Mouse (Mus musculus) embryo, embryonic 11 days (tissue): ENCODE measurements around the gene Cacng5.

Source experiments
- DNase-seq: peaks from one replicate; pipeline ENCODE4 v3.0.0-alpha.2; 2015

Cacng5 gene

GRCm38 (mm10) chr11:107914634-107915226 is at the start of gene Cacng5:
Cacng5 (minus strand) TSS chr11:107915055.
- DNase-seq: peak; percentile 81

GRCm38 (mm10) chr11:107957566-107958350 is 42.9 kb upstream of the Cacng5 start:
- DNase-seq: no peak

GRCm38 (mm10) chr11:107955191-107956062 is 40.6 kb upstream of the Cacng5 start:
- DNase-seq: no peak

GRCm38 (mm10) chr11:107951431-107951830 is 36.6 kb upstream of the Cacng5 start:
- DNase-seq: no peak

- DNase-seq: no peak
Measured at GRCm38 (mm10) chr11:107950658-107951057, 35.8 kb upstream of the Cacng5 start.

DNA sequence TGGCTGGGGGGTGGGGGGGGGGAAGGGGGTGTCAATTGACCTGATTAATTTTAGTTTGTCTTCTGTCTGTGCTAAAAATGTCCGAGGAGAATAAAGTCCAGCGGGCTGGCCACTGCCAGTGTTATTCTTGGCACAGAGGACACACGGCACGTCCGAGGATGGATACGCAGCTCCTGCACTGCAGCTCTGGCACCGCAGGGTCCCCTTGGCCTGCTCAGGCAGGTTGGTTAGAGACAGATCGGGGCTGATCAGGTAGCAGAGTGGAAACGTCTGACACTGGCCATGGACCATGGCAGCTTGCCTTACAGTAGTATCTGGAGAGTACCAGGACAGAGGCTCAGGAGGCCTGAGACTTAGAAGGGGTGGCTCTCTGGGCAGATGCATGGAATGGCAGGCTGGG is 35.4 kb upstream of the Cacng5 start:
- no peak for DNase-seq

- no peak for DNase-seq
Measured at GRCm38 (mm10) chr11:107947951-107948350, 33.1 kb upstream of the Cacng5 start.

DNA sequence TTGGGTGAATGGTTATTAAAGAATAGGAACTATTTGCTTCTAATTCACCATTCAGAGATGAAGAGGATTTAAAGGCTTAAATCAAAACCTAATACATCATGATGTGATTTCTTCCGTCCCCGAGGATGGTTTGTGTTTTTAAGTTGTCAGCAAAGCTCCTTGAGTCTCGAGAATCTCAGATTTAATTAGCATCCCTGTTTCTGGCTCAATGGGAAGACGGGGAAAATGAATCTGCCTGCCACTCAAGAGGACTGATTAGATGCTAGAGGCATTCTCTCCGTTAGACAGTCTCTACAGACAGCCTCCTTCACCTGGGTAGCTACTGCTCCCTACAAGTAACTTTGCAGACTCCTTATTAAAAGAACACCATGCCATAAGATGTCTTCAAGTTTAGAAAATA is 32.0 kb upstream of the Cacng5 start:
- no peak for DNase-seq

- no peak for DNase-seq
Measured at GRCm38 (mm10) chr11:107936929-107937328, 22.1 kb upstream of the Cacng5 start.

DNA sequence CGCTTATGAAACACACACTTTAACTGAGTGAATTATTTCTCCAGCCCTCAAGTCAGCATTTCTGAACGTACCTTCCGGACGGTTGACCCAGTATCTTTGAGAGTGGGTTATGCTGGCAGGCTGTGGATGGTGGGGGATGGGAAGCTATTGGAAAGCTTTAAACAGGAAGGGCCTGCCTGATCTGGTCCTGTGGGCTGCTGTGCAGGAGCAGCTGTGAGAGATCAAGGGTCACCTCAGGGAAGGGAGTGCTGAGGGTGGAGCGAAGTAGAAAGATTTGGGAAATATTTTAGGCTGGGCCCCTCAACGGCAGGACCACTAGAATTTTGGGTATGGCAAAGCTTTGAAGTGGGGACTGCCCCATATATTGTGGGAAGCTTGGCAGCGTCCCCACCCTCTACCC is 16.9 kb upstream of the Cacng5 start:
- DNase-seq: peak; percentile 10

DNA sequence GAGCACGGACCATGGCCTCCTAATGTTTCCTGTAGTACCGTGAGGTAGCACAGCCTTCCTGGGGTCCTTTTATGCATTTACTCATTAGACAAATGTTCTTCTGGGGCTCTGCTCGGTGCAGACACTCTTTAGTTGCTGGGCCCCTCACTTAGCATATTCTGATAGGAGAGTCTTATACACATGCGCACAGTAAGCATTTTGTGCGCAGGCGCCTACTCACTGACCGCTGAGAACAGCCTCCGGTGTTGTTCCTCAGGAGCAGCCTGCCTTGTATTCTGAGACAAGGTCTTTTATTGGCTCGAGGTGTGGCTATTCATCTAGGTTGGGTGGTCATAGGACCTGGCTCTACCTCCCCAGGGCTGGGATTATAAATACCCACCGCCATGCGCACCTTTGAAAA is 16.4 kb upstream of the Cacng5 start:
- no peak for DNase-seq

DNA sequence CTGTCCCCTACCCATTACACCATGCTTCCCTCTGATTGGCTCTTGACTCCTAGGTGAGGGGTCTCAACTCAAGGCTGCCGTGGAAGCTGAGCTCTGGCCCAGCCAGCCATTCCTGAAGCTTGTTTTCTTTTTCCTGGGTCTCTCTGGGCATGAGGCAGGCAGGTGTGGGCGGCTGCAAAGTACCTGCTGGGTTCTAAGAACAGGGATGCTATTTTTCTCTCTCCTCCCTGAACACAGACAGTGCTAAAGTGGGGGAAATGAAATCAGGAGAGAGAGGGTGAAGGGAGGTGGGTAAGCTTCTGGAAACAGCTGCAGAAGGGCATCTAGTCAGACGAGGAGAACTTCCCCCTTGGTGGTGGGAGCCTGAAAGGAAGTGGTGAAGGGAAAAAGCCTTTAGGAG is 14.9 kb upstream of the Cacng5 start:
- no peak for DNase-seq

DNA sequence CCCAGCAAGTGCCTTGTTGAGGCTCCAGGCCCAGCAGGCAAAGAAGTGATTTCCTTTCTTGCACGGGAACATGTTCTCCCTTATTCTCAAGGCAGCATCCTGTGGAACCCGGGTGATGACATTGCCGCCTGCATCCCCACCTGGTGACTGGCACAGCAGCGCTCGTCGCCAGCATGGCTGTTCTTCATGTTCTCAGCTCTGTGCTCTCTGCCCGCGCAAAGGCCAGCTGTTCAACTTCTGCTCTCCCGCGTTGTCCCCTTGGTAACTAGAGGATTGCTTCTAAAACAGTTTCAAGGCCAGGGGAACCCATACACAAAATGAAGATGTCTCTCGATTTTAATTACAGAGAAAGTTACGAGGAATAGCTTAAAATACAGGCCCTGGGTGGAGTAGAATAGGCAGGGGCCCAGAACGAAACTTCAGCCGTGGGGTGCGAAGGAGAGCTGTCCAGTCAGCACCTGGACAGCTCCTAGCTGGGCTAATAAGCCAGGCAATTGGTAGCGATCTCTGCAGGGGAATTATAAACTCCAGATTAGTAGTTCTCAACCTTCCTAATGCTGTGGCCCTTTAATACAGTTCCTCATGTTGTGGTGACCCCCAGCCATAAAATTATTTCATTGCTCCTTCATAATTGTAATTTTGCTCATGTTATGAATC is 5.1 kb upstream of the Cacng5 start:
- peak; percentile 77 for DNase-seq

- peak; percentile 8 for DNase-seq
Measured at GRCm38 (mm10) chr11:107917721-107918235, 2.9 kb upstream of the Cacng5 start.

DNA sequence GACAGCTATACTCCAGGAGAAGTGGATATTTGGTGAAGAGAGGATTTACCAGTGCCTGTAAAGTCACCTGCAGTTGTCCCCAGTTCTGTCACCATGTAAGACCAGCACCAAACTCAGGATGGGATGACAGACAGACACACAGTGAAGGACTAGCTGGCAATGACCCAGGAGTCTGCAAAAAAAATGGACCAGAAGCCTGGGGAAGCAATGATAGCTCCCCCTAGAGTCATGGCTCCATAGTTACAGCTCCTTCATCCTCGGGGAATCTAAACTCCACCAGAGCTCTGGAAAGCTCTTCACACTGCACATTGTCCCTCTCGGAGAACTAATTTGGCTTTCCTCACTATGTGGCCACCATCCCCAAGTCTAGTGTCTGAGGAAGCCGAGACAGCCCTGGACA is 1.5 kb downstream of the Cacng5 start:
- peak; percentile 10 for DNase-seq

- DNase-seq: no peak
Measured at GRCm38 (mm10) chr11:107905364-107905763, 9.5 kb downstream of the Cacng5 start.

DNA sequence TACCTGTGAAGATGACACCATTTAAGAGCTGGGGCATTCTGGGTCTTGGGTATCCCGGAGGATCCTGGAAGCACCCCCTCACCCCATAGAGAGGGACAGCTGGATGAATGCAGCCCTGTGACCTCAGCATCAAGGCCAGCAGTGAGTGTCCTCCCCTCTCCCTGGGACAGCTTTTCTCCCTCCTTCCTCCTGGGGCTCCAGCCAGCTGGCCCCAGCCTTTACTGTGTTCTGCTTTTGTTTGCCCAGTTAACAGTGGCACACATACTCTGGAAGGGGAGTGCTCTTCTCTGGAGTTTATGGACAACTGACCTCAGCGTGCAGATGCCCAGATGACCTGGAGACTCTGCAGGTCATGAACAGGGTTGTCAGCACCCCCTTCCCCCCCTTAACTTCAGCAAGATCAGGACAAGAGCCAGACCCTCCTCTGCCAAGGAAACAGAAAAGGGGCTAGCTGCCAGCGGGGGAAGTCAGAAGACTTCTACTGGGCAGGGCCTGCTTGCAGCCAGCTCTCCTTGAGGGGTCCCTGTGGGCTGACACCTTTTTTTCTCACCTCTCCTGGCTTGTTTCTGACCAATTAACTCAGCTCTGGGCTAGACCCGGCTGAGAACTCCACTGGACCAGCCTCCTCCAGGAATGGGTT is 10.8 kb downstream of the Cacng5 start:
- no peak for DNase-seq

DNA sequence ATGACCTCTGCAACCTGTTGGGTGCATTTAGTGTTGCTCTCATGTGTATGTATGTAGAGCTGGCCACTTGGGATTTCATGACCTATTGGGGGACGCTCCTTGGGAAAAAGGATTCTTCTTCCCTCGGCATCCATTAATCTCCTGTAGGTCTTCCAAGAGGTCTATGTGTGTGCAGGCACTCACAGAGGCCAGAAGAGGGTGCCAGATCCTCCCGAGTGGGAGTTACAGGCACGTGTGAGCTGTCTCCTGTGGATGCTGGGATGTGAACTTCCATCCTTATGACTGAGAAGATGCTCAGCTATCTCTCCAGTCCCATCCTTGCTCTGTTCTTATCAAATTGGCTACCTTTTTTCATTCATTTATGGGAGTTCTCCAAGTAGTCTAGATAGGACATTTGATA is 14.4 kb downstream of the Cacng5 start:
- peak; percentile 45 for DNase-seq

DNA sequence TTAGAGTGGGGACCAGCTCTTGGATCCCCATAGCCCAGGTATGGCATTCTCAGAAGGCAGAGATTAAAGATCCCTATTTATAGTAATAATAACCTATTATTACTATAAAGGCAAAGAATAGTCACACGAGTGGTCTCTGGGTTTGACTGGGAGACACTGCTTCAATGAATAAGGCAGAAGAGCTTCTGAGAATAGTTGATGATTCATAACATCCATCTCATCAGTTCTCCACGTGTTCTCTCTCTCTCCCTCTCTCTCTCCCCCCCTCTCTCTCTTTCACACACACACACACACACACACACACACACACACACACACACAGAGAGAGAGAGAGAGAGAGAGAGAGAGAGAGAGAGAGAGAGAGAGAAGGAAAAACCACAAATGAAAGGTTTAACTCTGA is 16.2 kb downstream of the Cacng5 start:
- DNase-seq: no peak

- no peak for DNase-seq
Measured at GRCm38 (mm10) chr11:107895635-107896034, 19.2 kb downstream of the Cacng5 start.

- no peak for DNase-seq
Measured at GRCm38 (mm10) chr11:107891377-107891776, 23.5 kb downstream of the Cacng5 start.

DNA sequence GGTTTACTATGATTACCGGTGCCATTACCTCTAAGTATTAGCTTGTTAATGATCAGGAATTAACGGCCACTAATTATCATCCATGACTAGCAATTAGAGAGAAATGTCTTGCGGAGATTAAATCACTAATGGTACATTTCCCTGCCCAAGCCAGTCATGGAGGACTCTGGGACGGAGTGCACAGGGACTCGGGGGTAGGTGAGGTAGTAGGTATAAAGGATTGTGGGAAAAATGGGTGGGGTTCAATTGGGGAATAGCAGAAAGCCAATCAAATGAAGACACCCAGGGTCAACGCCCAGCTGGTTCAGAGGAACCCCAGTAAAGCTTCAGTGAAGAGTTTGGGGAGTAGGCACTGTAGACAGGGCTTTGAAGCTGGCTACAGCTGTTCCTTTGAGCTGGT is 27.5 kb downstream of the Cacng5 start:
- DNase-seq: no peak
